Mouse (Mus musculus) embryonic facial prominence, embryonic 10.5 days (tissue): ENCODE data around the gene Zfyve28. TPM values are rescaled to one million over a fixed set of nuclear protein-coding genes. Genes with fewer than 3 reads are reported as not detected.

Experiments
- DNase-seq: peaks from one replicate; pipeline ENCODE4 v3.0.0-alpha.2; 2017; ENCODE audit warnings: low spot score
- H3K27ac ChIP-seq: fragments of 300-500 bp; sonication (generic); replicated peaks from 2 replicates; pipeline ENCODE4 v1.5.1; 2016; ENCODE audit warnings: mild to moderate bottlenecking
- H3K27me3 ChIP-seq: fragments of 300-500 bp; sonication (generic); replicated peaks from 2 replicates; pipeline ENCODE4 v1.6.1; 2016; ENCODE audit warnings: low read depth, mild to moderate bottlenecking; ENCODE audit not compliant: poor library complexity, severe bottlenecking
- H3K36me3 ChIP-seq: fragments of 300-500 bp; sonication (generic); replicated peaks from 2 replicates; pipeline ENCODE4 v1.6.1; 2016; ENCODE audit warnings: mild to moderate bottlenecking, moderate library complexity
- H3K4me1 ChIP-seq: fragments of 300-500 bp; sonication (generic); 2 replicates; pipeline ENCODE4 v1.6.1; 2016
- H3K4me3 ChIP-seq: fragments of 300-500 bp; sonication (generic); 2 replicates; pipeline ENCODE4 v1.5.1; 2016; ENCODE audit warnings: mild to moderate bottlenecking, moderate library complexity
- H3K9me3 ChIP-seq: fragments of 300-500 bp; sonication (generic); 2 replicates; pipeline ENCODE4 v1.6.1; 2016; ENCODE audit warnings: mild to moderate bottlenecking
- WGBS: fragments of 180-500 bp; shearing (Covaris S2); methylation state at CpG from one replicate; pipeline ENCODE4 v1.1.7; 2016; 5-methylcytosine and 5-hydroxymethylcytosine counted together
- polyA plus RNA-seq: library from polyadenylated mRNA; unstranded; fragments of >200 nt; fragmentation: Nextera tagmentation; extraction: Ambion mirVana; gene quantifications from 2 replicates; pipeline ENCODE4 v1.2.1, GENCODE M21; 2016

Zfyve28 gene
- polyA plus RNA-seq, 1 experiment from 2014 or later = 0.93 TPM

DNA sequence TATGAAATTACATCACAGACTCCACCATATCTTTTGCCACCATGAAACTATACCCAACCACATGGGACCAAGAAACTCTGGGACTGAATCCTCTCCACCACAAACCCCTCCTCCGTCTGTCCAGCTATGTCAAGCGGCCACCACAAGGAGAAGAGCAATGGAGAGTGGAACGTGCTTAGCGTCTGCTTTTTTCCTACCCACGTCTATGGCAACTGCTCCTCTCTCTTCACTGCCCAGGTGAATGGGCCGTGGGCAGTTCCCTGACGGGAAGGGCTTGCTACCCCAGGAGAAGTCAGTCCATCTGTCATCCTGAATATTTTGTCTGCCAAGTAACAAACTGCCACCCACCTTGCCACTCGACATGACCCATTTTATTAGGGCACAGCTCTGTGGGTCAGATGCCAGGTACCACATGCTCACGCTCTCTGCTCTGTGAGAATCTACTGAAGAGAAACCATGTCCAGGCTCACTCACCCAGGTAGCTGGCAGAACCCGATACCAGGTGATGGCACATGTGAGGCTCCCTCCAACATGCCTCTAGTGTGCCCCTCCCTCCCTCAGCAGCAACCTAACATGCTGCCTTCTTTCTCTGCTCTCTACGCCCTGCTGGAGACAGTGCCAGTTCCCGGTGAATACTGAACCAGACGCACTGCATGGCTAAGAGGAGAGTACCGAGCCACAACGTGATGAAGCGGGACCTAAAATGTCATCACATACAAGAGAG is 18.9 kb downstream of the Zfyve28 start:
- H3K27me3 ChIP-seq = no peaks in the 10 kb centered on the region
- no peak for DNase-seq
- no peak overlapping the region for H3K27ac ChIP-seq
- H3K36me3 ChIP-seq = no peaks in the 10 kb centered on the region
- H3K4me1 ChIP-seq = peaks cover 11% of the 10 kb centered on the region
- WGBS = 86% methylated on average over 16 of the region's 16 CpGs
- H3K9me3 ChIP-seq = no peaks in the 10 kb centered on the region
- H3K4me3 ChIP-seq = no peak overlapping the region

DNA sequence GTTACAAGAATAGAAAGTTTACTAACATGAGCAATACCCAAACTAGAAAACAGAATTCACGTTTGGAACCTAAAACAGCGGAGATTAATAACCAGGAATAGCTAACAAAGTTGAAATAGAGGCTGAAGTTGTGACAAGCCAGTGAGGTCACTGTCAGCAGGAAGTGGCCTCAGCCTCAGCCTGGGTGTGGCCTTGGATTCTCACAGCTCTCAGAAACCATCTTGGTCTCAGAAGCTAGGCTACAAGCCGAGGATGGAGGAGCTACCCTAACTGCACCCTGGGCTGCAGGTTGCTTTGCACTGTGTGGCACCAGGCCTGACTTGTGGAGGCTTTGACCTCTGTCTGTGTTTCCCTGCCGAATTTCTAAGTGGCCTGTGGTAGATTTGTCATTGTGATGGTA is 22.2 kb downstream of the Zfyve28 start:
- DNase-seq = no peak
- no peaks in the 10 kb centered on the region for H3K27me3 ChIP-seq
- no peak overlapping the region for H3K27ac ChIP-seq
- no peaks in the 10 kb centered on the region for H3K36me3 ChIP-seq
- H3K9me3 ChIP-seq = no peaks in the 10 kb centered on the region
- 73% methylated on average over 4 of the region's 4 CpGs for WGBS
- H3K4me3 ChIP-seq = no peak overlapping the region
- no peaks in the 10 kb centered on the region for H3K4me1 ChIP-seq

GRCm38 (mm10) chr5:34259172-34259816 is 29.0 kb downstream of the Zfyve28 start:
- no peaks in the 10 kb centered on the region for H3K27me3 ChIP-seq
- no peaks in the 10 kb centered on the region for H3K36me3 ChIP-seq
- 62% methylated on average over 3 of the region's 3 CpGs for WGBS
- H3K4me3 ChIP-seq = no peak overlapping the region
- H3K4me1 ChIP-seq = 0 out of 2 replicates have a peak, but pooled peaks cover 6% of the 10 kb centered on the region
- no peak for DNase-seq
- H3K27ac ChIP-seq = no peak overlapping the region
- H3K9me3 ChIP-seq = no peaks in the 10 kb centered on the region

GRCm38 (mm10) chr5:34255189-34255588 is 33.1 kb downstream of the Zfyve28 start:
- Histone ChIP-seq H3K9me3 (no peaks in the 10 kb centered on the region), H3K27ac (no peak overlapping the region), H3K27me3 (no peaks in the 10 kb centered on the region), H3K4me1 (peaks cover 38% of the 10 kb centered on the region), H3K36me3 (no peaks in the 10 kb centered on the region), H3K4me3 (no peak overlapping the region)
- WGBS = 86% methylated on average over 3 of the region's 3 CpGs
- DNase-seq = no peak

DNA sequence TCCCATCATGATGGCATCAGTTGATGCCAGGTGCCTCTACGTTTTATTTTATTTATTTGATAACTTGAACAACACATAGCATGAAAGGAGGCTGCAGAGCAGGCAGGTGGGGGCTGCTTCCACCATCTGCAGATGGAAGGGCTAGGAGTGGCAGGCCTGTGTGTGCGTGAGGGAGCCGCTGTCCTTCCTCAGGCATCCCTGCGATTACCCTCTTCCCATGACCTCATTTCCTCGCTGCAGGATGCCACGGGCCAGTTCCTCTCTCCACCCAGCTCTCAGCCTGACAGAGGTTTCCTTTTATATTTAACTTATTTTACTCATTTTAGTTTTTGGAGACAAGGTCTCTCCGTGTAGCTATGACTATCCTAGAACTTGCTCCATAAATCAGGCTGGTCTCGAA is 33.9 kb downstream of the Zfyve28 start:
- Histone ChIP-seq H3K36me3 (no peaks in the 10 kb centered on the region), H3K9me3 (no peaks in the 10 kb centered on the region), H3K27me3 (no peaks in the 10 kb centered on the region), H3K27ac (no peak overlapping the region), H3K4me3 (no peak overlapping the region), H3K4me1 (peaks cover 45% of the 10 kb centered on the region)
- 68% methylated on average over 8 of the region's 8 CpGs for WGBS
- no peak for DNase-seq

- no peaks in the 10 kb centered on the region for H3K9me3 ChIP-seq
- H3K27me3 ChIP-seq = no peaks in the 10 kb centered on the region
- no peak for DNase-seq
- no peak overlapping the region for H3K4me3 ChIP-seq
- no peak overlapping the region for H3K27ac ChIP-seq
- H3K36me3 ChIP-seq = no peaks in the 10 kb centered on the region
- WGBS = 51% methylated on average over 4 of the region's 4 CpGs
- H3K4me1 ChIP-seq = peaks cover 43% of the 10 kb centered on the region
Observed at GRCm38 (mm10) chr5:34252967-34253519, 35.2 kb downstream of the Zfyve28 start.

GRCm38 (mm10) chr5:34252307-34252966 is 35.8 kb downstream of the Zfyve28 start:
- Histone ChIP-seq H3K4me3 (no peak overlapping the region), H3K27ac (no peak overlapping the region; the same call in 1 of the 2 replicates), H3K36me3 (no peaks in the 10 kb centered on the region), H3K27me3 (no peaks in the 10 kb centered on the region), H3K4me1 (peaks cover 39% of the 10 kb centered on the region), H3K9me3 (no peaks in the 10 kb centered on the region)
- no peak for DNase-seq
- WGBS = 65% methylated on average over 4 of the region's 4 CpGs

GRCm38 (mm10) chr5:34251794-34252193 is 36.5 kb downstream of the Zfyve28 start:
- no peak for DNase-seq
- Histone ChIP-seq H3K36me3 (no peaks in the 10 kb centered on the region), H3K27me3 (no peaks in the 10 kb centered on the region), H3K27ac (peak overlapping the region; percentile 44; the same call in 1 of the 2 replicates), H3K9me3 (no peaks in the 10 kb centered on the region), H3K4me1 (peaks cover 39% of the 10 kb centered on the region), H3K4me3 (no peak overlapping the region)
- 34% methylated on average over 4 of the region's 4 CpGs for WGBS

DNA sequence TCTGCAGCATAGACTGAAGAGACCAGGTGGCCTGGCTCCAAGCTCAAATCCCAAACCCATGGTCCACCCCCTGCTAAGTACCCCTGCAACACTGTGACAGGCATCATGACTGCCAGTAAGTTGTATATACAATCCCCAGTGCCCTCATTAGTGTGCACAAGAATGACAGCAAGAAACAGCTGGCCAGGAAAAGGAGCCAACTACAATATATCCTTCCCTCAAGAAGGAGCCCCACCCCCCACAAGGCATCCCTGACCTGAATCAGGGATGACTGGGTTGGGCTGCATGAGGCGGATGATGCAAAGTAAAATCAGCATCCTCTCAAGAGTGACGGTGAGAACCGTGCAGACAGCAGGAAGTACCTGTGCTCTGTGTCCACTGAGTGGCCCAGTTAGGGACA is 38.2 kb downstream of the Zfyve28 start:
- H3K27ac ChIP-seq = no peak overlapping the region
- no peaks in the 10 kb centered on the region for H3K36me3 ChIP-seq
- H3K27me3 ChIP-seq = no peaks in the 10 kb centered on the region
- no peaks in the 10 kb centered on the region for H3K9me3 ChIP-seq
- H3K4me1 ChIP-seq = peaks cover 39% of the 10 kb centered on the region
- H3K4me3 ChIP-seq = no peak overlapping the region
- no peak for DNase-seq
- WGBS = 71% methylated on average over 3 of the region's 3 CpGs

- Histone ChIP-seq H3K4me1 (peaks cover 39% of the 10 kb centered on the region), H3K27ac (no peak overlapping the region), H3K9me3 (no peaks in the 10 kb centered on the region), H3K27me3 (no peaks in the 10 kb centered on the region), H3K36me3 (no peaks in the 10 kb centered on the region), H3K4me3 (no peak overlapping the region)
- no peak for DNase-seq
- WGBS = 83% methylated on average over 4 of the region's 4 CpGs
Observed at GRCm38 (mm10) chr5:34249132-34249531, 39.1 kb downstream of the Zfyve28 start.

- H3K4me1 ChIP-seq = peaks cover 33% of the 10 kb centered on the region
- H3K9me3 ChIP-seq = no peaks in the 10 kb centered on the region
- H3K4me3 ChIP-seq = no peak overlapping the region
- no peak overlapping the region for H3K27ac ChIP-seq
- DNase-seq = no peak
- WGBS = 92% methylated on average over 3 of the region's 3 CpGs
- no peaks in the 10 kb centered on the region for H3K27me3 ChIP-seq
- no peaks in the 10 kb centered on the region for H3K36me3 ChIP-seq
Observed at GRCm38 (mm10) chr5:34246443-34246842, 41.8 kb downstream of the Zfyve28 start.

- 86% methylated on average over 5 of the region's 5 CpGs for WGBS
- no peak overlapping the region for H3K27ac ChIP-seq
Observed at GRCm38 (mm10) chr5:34243062-34243461, 45.2 kb downstream of the Zfyve28 start.

More at GRCm38 (mm10) chr5:34243062-34243461, 45.2 kb downstream of the Zfyve28 start:
- peaks cover 16% of the 10 kb centered on the region for H3K4me1 ChIP-seq
- no peaks in the 10 kb centered on the region for H3K36me3 ChIP-seq
- no peak for DNase-seq
- H3K4me3 ChIP-seq = no peak overlapping the region
- no peaks in the 10 kb centered on the region for H3K27me3 ChIP-seq
- H3K9me3 ChIP-seq = no peaks in the 10 kb centered on the region
